9 mouse cellular contexts compared by ENCODE assay signal in the genomic region with DNA sequence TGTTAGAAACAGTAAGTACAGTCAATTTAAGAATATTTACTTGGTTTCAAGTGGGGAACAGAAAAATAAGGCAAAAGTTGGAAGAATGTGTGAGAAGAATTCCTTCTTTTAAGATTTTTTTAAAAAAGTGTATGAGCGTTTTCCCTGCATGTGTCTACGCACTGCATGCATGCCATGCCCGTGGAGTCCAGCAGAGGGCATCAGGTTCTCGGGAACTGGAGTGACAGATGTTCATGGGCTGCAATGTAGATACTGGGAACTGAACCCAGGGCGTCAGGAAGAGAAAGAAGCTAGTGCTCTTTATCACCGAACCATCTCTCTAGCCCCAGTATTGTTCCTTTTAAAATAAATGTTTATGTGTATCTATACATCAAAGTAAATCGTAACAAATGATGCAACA.
DNase-seq lines count a peak whose midpoint lies in the region; ATAC-seq and TF ChIP-seq lines count a peak whose summit lies in the region.
"Had no signal": no experiment of that assay in that cellular context is flagged by ENCODE, and none has a peak within 500 bp of the region (broad histone marks: within the 10 kb centered on the region; RNA-seq: fewer than 3 reads in every experiment).

No protein-coding gene starts in this region.

- no peaks in the 10 kb centered on the region for H3K4me1 ChIP-seq in hindbrain, postnatal 0 days (ENCODE audit: insufficient read depth, low read length)
- no peaks in the 10 kb centered on the region for H3K4me1 ChIP-seq in hindbrain, embryonic 16.5 days (ENCODE audit: control insufficient read depth, insufficient read depth, low read depth, low read length)
- no peaks in the 10 kb centered on the region for H3K4me1 ChIP-seq in MEL (ENCODE audit: control insufficient read depth in 1 of 2, insufficient read depth in 2 of 2, low read length in 2 of 2)
- H3K4me1 ChIP-seq in hindbrain, embryonic 12.5 days = no peaks in the 10 kb centered on the region
- H3K4me1 ChIP-seq: limb, embryonic 12.5 days had no signal

- H3K27me3 ChIP-seq in hindbrain, postnatal 0 days (ENCODE audit: insufficient read depth, low read length) = no peaks in the 10 kb centered on the region
- no peaks in the 10 kb centered on the region for H3K27me3 ChIP-seq in hindbrain, embryonic 16.5 days (replicated peaks; ENCODE audit: control insufficient read depth, insufficient read depth, low read length)
- H3K27me3 ChIP-seq in MEL (ENCODE audit: control insufficient read depth in 1 of 2, insufficient read depth in 2 of 2, low read length in 2 of 2) = no peaks in the 10 kb centered on the region
- no peaks in the 10 kb centered on the region for H3K27me3 ChIP-seq in hindbrain, embryonic 12.5 days
- H3K27me3 ChIP-seq: limb, embryonic 12.5 days had no signal

- no peak for TF ChIP-seq POLR2A in MEL (IDR thresholded peaks at IDR 0.05; ENCODE audit: control insufficient read depth in 1 of 2, insufficient read depth in 1 of 2, low read depth in 1 of 2, low read length in 2 of 2, poor library complexity in 1 of 2)

- ATAC-seq in hindbrain, postnatal 0 days = no peak
- ATAC-seq in hindbrain, embryonic 16.5 days = no peak
- no peak for ATAC-seq in activated CD4-positive, CD25-positive, alpha-beta regulatory T cell, adult 4 months
- no peak for ATAC-seq in hindbrain, embryonic 12.5 days (ENCODE audit: low FRiP score)

- no peak overlapping the region for H3K4me3 ChIP-seq in hindbrain, postnatal 0 days (ENCODE audit: low read length)
- no peak overlapping the region for H3K4me3 ChIP-seq in hindbrain, embryonic 16.5 days (ENCODE audit: low read length)
- no peak overlapping the region for H3K4me3 ChIP-seq in MEL (ENCODE audit: control insufficient read depth in 1 of 2, insufficient read depth in 1 of 2, low read depth in 2 of 2, low read length in 2 of 2)
- H3K4me3 ChIP-seq in hindbrain, embryonic 12.5 days = no peak overlapping the region
- H3K4me3 ChIP-seq: limb, embryonic 12.5 days had no signal

- H3K27ac ChIP-seq in hindbrain, postnatal 0 days = no peak overlapping the region
- no peak overlapping the region for H3K27ac ChIP-seq in hindbrain, embryonic 16.5 days (ENCODE audit: low read depth, low read length)
- no peak overlapping the region for H3K27ac ChIP-seq in MEL (ENCODE audit: control insufficient read depth, low read depth, low read length)
- no peak overlapping the region for H3K27ac ChIP-seq in hindbrain, embryonic 12.5 days
- H3K27ac ChIP-seq: limb, embryonic 12.5 days had no signal

- no peaks in the 10 kb centered on the region for H3K79me2 ChIP-seq in MEL (ENCODE audit: control insufficient read depth, insufficient read depth, low read length, poor library complexity)

- peak; percentile 42 for TF ChIP-seq CTCF in hindbrain, postnatal 0 days (IDR thresholded peaks at IDR 0.05; ENCODE audit: low read depth)
- TF ChIP-seq CTCF in MEL (IDR thresholded peaks at IDR 0.05 in 2 of 3, conservative IDR thresholded peaks at IDR 0.05 in 1 of 3; ENCODE audit: control insufficient read depth in 1 of 3, insufficient read depth in 1 of 3, low read depth in 2 of 3, low read length in 3 of 3, poor library complexity in 1 of 3, severe bottlenecking in 1 of 3) = peak; percentile 36 to 67 (median 46)

- 77% methylated on average over 7 of the region's 7 CpGs for WGBS in hindbrain, postnatal 0 days
- 79% methylated on average over 7 of the region's 7 CpGs for WGBS in hindbrain, embryonic 16.5 days
- 77% methylated on average over 7 of the region's 7 CpGs for WGBS in hindbrain, embryonic 12.5 days

- no peak overlapping the region for H3K4me2 ChIP-seq in hindbrain, postnatal 0 days (ENCODE audit: low read depth, low read length)
- no peak overlapping the region for H3K4me2 ChIP-seq in hindbrain, embryonic 16.5 days (ENCODE audit: low read length)
- H3K4me2 ChIP-seq in hindbrain, embryonic 12.5 days (replicated peaks) = no peak overlapping the region
- H3K4me2 ChIP-seq: limb, embryonic 12.5 days had no signal

- no peak for DNase-seq in hindbrain, postnatal 0 days (ENCODE audit: low spot score)
- peak; percentile 39 for DNase-seq in 3T3-L1 (ENCODE audit: low read depth, low spot score)
- peak; percentile 22 for DNase-seq in MEL (ENCODE audit: low read depth, low spot score)
- peak; percentile 2 for DNase-seq in hindlimb bud, embryonic 11.5 days (ENCODE audit: extremely low spot score, low read depth, low spot score)
- no peak for DNase-seq in frontal cortex, postnatal 10 days (ENCODE audit: low spot score in 2 of 2)

- no peaks in the 10 kb centered on the region for H3K9me3 ChIP-seq in hindbrain, postnatal 0 days (ENCODE audit: low read length)
- H3K9me3 ChIP-seq in hindbrain, embryonic 16.5 days (ENCODE audit: control insufficient read depth, low read length) = no peaks in the 10 kb centered on the region
- H3K9me3 ChIP-seq in MEL (replicated peaks; ENCODE audit: insufficient read depth, low read length) = no peaks in the 10 kb centered on the region
- H3K9me3 ChIP-seq in hindbrain, embryonic 12.5 days (replicated peaks) = no peaks in the 10 kb centered on the region
- H3K9me3 ChIP-seq: limb, embryonic 12.5 days had no signal

- TF ChIP-seq RAD21 in MEL (IDR thresholded peaks at IDR 0.05; ENCODE audit: low read depth, low read length) = peak; percentile 38

- H3K36me3 ChIP-seq in hindbrain, postnatal 0 days (ENCODE audit: insufficient read depth, low read length) = no peaks in the 10 kb centered on the region
- H3K36me3 ChIP-seq in hindbrain, embryonic 16.5 days (ENCODE audit: control insufficient read depth, insufficient read depth, low read length) = no peaks in the 10 kb centered on the region
- no peaks in the 10 kb centered on the region for H3K36me3 ChIP-seq in MEL (ENCODE audit: control insufficient read depth in 1 of 2, insufficient read depth in 2 of 2, low read length in 2 of 2)
- H3K36me3 ChIP-seq in hindbrain, embryonic 12.5 days = no peaks in the 10 kb centered on the region
- H3K36me3 ChIP-seq: limb, embryonic 12.5 days had no signal

- H3K9ac ChIP-seq in hindbrain, postnatal 0 days (replicated peaks; ENCODE audit: low read length) = no peak overlapping the region
- no peak overlapping the region for H3K9ac ChIP-seq in hindbrain, embryonic 16.5 days (ENCODE audit: low read depth, low read length)
- no peak overlapping the region for H3K9ac ChIP-seq in MEL (ENCODE audit: control insufficient read depth, low read depth, low read length, poor library complexity, severe bottlenecking)
- H3K9ac ChIP-seq in hindbrain, embryonic 12.5 days = no peak overlapping the region
- H3K9ac ChIP-seq: limb, embryonic 12.5 days had no signal

- TF ChIP-seq EP300 in MEL (IDR thresholded peaks at IDR 0.05; ENCODE audit: low read depth in 1 of 2, low read length in 2 of 2) = no peak

TF ChIP-seq in MEL, 35 proteins besides CTCF, POLR2A, EP300 and RAD21:
- TF ChIP-seq SMC3 (IDR thresholded peaks at IDR 0.05; ENCODE audit: low read depth, low read length) = peak; percentile 52
- TF ChIP-seq TCF12 (IDR thresholded peaks at IDR 0.05; ENCODE audit: low read depth, low read length) = no peak
- no peak for TF ChIP-seq POLR2AphosphoS5 (IDR thresholded peaks at IDR 0.05; ENCODE audit: borderline replicate concordance, low read depth, low read length)
- TF ChIP-seq POLR2AphosphoS2 (IDR thresholded peaks at IDR 0.05; ENCODE audit: low read length) = no peak
- TF ChIP-seq MEF2A (IDR thresholded peaks at IDR 0.05; ENCODE audit: extremely low read depth, insufficient replicate concordance, low read depth, low read length, poor library complexity, severe bottlenecking) = no peak
- no peak for TF ChIP-seq ZC3H11A (IDR thresholded peaks at IDR 0.05; ENCODE audit: low read depth, low read length)
- TF ChIP-seq NELFE (IDR thresholded peaks at IDR 0.05; ENCODE audit: low read depth, low read length) = no peak

Comparison
In these comparisons a context has a peak if more than half of its experiments do, and no peak if none do; other contexts are left out.
1. DNase-seq: peak in 3T3-L1 (single experiment), MEL (single experiment) and hindlimb bud, embryonic 11.5 days (single experiment); none in hindbrain, postnatal 0 days (single experiment) and frontal cortex, postnatal 10 days (0 of 2).